Mouse (Mus musculus) limb, embryonic 15.5 days (tissue): ENCODE measurements around the gene Naaladl1. TPM values are rescaled to one million over a fixed set of nuclear protein-coding genes. Genes with fewer than 3 reads are reported as not detected.

Experiments used
- ATAC-seq: fragments of 200-750 bp; cut with Nextera tagmentation; 2 replicates; pipeline ENCODE4 v1.8.0; 2017; ENCODE audit warnings: low read depth, moderate TSS enrichment; ENCODE audit not compliant: insufficient number of reproducible peaks, low FRiP score, low TSS enrichment
- H3K27ac ChIP-seq: fragments of 300-500 bp; sonication (generic); 2 replicates; pipeline ENCODE4 v1.5.1; 2015; ENCODE audit warnings: moderate library complexity, mild to moderate bottlenecking, inconsistent platforms
- H3K27me3 ChIP-seq: fragments of 300-500 bp; sonication (generic); 2 replicates; pipeline ENCODE4 v1.6.1; 2015; ENCODE audit warnings: inconsistent platforms
- H3K36me3 ChIP-seq: fragments of 300-500 bp; sonication (generic); 2 replicates; pipeline ENCODE4 v1.6.1; 2015; ENCODE audit warnings: inconsistent platforms
- H3K4me1 ChIP-seq: fragments of 300-500 bp; sonication (generic); 2 replicates; pipeline ENCODE4 v1.6.1; 2015; ENCODE audit warnings: inconsistent platforms
- H3K4me2 ChIP-seq: fragments of 300-500 bp; sonication (generic); 2 replicates; pipeline ENCODE4 v1.6.1; 2015; ENCODE audit warnings: mild to moderate bottlenecking, inconsistent platforms
- H3K4me3 ChIP-seq: fragments of 300-500 bp; sonication (generic); 2 replicates; pipeline ENCODE4 v1.5.1; 2015; ENCODE audit warnings: mild to moderate bottlenecking, inconsistent platforms
- H3K9ac ChIP-seq: fragments of 300-500 bp; sonication (generic); 2 replicates; pipeline ENCODE4 v1.6.1; 2015; ENCODE audit warnings: inconsistent platforms
- H3K9me3 ChIP-seq: fragments of 300-500 bp; sonication (generic); 2 replicates; pipeline ENCODE4 v1.6.1; 2016; ENCODE audit warnings: inconsistent platforms
- WGBS: fragments of 180-500 bp; shearing (Covaris S2); methylation state at CpG from one replicate; pipeline ENCODE4 v1.1.7; 2015; 5-methylcytosine and 5-hydroxymethylcytosine counted together
- polyA plus RNA-seq: library from polyadenylated mRNA; unstranded; fragments of >200 nt; fragmentation: Nextera tagmentation; extraction: Ambion mirVana; gene quantifications from 2 replicates; pipeline ENCODE4 v1.2.1, GENCODE M21; 2015

Gene Naaladl1
- polyA plus RNA-seq, 1 experiment from 2014 or later = 0.28 TPM

DNA sequence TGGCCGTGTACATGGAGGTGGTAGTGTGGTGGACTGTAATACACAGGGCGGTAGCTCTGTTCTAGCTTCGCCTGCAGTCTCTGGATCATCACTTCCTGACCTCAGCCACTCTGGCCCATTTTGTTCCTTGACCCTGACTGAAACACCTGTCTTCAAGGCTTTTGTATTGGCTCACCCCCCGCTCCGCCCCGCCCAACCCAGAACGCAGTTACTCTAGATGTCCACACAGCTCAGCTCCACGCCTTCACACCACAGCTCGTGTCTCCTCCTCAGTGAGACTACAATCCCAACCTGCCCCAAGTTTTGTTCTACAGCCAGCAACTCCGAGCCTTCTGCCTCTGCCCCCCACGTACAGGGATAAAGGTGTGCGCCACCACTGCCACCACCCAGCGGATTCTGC is 16.7 kb upstream of the Naaladl1 start:
- 94% methylated on average over 13 of the region's 13 CpGs for WGBS
- Histone ChIP-seq H3K4me2 (no peak overlapping the region), H3K36me3 (peaks cover 55% of the 10 kb centered on the region), H3K4me3 (no peak overlapping the region), H3K9ac (no peak overlapping the region), H3K4me1 (peaks cover 16% of the 10 kb centered on the region), H3K27me3 (no peaks in the 10 kb centered on the region), H3K9me3 (no peaks in the 10 kb centered on the region), H3K27ac (no peak overlapping the region)
- no peak for ATAC-seq

DNA sequence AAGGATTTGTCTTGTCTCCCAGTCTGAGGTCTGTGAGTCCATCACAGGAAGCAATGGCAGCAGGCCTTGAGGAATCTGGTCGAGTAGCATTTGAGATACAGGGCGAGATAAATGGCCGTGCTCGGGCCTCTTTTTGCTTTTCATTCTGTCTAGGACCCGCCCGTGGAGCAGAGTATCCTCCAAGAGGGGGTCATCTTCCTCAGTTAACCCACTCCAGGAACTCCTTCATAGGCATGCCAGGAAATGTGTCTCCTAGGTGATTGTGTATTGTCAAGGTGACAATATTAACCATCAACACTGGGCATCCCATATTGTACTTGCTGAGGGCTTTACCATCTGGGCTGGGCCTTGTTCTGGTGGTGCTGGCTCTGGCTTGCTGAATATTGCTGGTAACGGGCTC is 11.5 kb upstream of the Naaladl1 start, which contains the start of gene AC131692.1:
Gene AC131692.1, plus strand, starts transcription at position 301 of the 400 bp plus-strand sequence.
- WGBS = 91% methylated on average over 7 of the region's 7 CpGs
- Histone ChIP-seq H3K4me3 (no peak within 1 kb of the TSS), H3K9me3 (no peaks in the 10 kb centered on the region), H3K4me2 (no peak within 1 kb of the TSS), H3K27me3 (no peaks in the 10 kb centered on the region), H3K27ac (no peak within 1 kb of the TSS), H3K36me3 (peaks cover 57% of the 10 kb centered on the region), H3K4me1 (no peaks in the 10 kb centered on the region), H3K9ac (no peak within 1 kb of the TSS)
- ATAC-seq = no peak

DNA sequence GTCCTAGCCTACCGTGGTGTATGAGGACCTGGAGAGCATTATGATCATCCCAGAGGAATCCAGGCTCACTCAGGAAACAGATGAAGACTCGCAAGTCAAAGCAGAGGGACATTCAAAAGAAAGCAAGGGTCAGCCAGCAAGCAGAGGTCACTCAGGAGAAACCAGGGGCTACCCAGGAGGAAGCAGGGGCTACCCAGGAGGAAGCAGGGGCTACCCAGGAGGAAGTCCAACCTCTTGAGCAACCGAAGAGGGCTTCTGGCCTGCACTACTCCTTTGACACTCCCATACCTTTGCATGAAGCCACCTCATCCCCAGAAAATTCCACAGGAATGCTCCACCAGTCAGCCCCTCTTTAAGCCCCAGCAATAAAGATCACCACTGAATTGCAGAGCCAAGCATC is 7.7 kb upstream of the Naaladl1 start:
- WGBS = 86% methylated on average over 3 of the region's 3 CpGs
- no peak overlapping the region for H3K27ac ChIP-seq
- peaks cover 23% of the 10 kb centered on the region for H3K36me3 ChIP-seq

DNA sequence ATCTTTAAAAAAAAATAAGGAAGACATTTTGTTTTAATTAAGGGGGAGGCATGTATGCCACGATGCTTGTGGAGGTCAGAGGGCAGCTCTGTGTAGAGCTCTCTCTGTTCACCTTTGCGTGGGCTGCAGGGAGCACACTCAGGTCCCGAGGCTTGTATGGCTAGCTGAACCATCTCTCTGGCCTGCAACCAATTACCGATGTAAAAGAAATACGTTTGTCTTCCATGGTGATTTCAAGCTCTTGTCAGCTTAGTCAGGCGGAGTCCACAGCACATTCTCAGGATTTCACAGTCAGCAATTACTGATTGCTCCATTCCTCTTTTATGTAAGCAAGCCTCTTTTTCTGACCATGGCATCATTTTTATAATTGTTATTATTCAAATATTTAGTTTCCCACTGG is 4.4 kb upstream of the Naaladl1 start:
- Histone ChIP-seq H3K9ac (no peak overlapping the region), H3K4me2 (no peak overlapping the region), H3K27ac (no peak overlapping the region), H3K4me1 (no peaks in the 10 kb centered on the region), H3K9me3 (no peaks in the 10 kb centered on the region), H3K36me3 (no peaks in the 10 kb centered on the region), H3K4me3 (no peak overlapping the region), H3K27me3 (no peaks in the 10 kb centered on the region)
- ATAC-seq = no peak
- 35% methylated on average over 6 of the region's 6 CpGs for WGBS

More for the DNA sequence above, 7.7 kb upstream of the Naaladl1 start:
- Histone ChIP-seq H3K9me3 (no peaks in the 10 kb centered on the region), H3K27me3 (no peaks in the 10 kb centered on the region), H3K4me2 (no peak overlapping the region), H3K4me3 (no peak overlapping the region), H3K9ac (no peak overlapping the region), H3K4me1 (no peaks in the 10 kb centered on the region)
- no peak for ATAC-seq

DNA sequence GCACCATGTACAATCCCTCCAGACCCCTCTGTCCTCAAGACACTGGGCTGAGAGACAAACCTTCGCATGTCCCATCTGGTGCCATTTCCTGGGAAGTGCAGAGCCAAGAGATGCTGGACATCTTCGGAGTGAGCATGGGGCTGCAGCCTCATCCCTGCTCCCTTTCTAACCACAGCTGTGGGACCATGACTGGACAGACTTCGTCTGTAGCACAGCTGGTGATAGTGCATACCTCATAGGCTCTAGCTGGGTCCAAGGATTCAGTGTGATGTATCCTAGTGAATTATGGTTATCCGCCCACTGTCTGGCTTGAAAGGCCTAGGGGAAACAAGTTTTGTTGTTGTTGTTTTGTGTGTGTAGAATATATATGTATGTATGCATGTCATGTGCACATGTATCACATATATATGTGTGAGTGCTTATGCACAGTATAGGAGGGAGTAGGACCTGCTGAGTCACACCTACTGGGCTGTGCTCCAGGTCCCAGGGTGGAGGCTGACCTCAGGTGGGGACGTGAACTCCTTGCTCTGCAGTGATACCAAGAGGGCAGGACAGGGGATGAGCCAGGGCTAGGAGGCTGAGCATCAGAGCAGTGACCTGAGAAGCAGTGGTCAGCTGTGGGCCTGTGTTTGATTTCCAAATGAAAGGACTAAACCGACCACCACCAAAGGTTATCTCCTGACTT is 3.3 kb upstream of the Naaladl1 start:
- Histone ChIP-seq H3K27ac (no peak overlapping the region), H3K9me3 (no peaks in the 10 kb centered on the region), H3K4me1 (no peaks in the 10 kb centered on the region), H3K27me3 (no peaks in the 10 kb centered on the region), H3K9ac (no peak overlapping the region), H3K36me3 (no peaks in the 10 kb centered on the region), H3K4me3 (no peak overlapping the region), H3K4me2 (no peak overlapping the region)
- no peak for ATAC-seq
- 76% methylated on average over 6 of the region's 6 CpGs for WGBS

DNA sequence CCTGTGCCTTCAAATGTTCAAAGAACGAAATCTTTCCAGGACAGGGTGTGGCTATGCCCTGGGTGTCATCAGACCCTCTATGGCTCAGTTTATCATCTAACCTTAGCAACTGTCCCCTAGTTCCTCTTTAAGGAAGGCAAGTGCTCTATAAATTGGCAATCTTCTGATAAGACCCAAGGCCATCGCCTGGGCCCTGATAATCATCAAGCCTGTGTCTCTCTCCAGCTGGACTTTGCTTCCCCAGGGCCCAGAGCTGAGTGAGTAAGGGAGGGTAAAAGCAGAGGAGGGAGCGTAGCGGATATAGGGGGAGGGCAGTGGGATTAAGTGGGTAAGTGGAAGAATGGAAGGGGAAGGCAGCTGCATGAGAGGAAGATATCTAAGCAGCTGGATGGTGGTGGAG is 1.1 kb upstream of the Naaladl1 start:
- no peak overlapping the region for H3K27ac ChIP-seq

DNA sequence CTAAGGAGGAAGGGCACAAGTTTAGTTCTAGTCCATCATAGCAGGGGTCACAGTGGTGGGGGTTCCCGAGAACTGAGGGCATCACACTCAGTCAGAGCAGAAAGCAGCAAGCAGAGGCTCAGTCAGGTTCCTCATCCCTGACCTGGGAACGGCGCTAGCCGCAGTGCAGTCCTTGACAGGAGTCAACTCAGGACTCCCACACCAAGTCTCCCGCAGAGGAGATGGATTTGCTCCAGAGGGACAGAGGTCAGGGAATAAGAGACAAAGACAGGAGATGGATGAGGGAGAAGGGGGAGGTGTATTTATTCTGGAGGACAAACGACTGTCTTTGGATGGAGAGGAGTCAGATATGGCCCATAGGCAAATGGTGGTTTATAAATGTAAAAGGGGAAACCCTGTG is 7.5 kb downstream of the Naaladl1 start:
- 70% methylated on average over 6 of the region's 6 CpGs for WGBS

More for the DNA sequence above, 1.1 kb upstream of the Naaladl1 start:
- WGBS = 83% methylated on average over 4 of the region's 4 CpGs
- ATAC-seq = no peak
- no peak overlapping the region for H3K4me2 ChIP-seq
- no peak overlapping the region for H3K9ac ChIP-seq
- no peaks in the 10 kb centered on the region for H3K4me1 ChIP-seq
- no peaks in the 10 kb centered on the region for H3K9me3 ChIP-seq
- no peaks in the 10 kb centered on the region for H3K27me3 ChIP-seq
- H3K4me3 ChIP-seq = no peak overlapping the region
- H3K36me3 ChIP-seq = no peaks in the 10 kb centered on the region

DNA sequence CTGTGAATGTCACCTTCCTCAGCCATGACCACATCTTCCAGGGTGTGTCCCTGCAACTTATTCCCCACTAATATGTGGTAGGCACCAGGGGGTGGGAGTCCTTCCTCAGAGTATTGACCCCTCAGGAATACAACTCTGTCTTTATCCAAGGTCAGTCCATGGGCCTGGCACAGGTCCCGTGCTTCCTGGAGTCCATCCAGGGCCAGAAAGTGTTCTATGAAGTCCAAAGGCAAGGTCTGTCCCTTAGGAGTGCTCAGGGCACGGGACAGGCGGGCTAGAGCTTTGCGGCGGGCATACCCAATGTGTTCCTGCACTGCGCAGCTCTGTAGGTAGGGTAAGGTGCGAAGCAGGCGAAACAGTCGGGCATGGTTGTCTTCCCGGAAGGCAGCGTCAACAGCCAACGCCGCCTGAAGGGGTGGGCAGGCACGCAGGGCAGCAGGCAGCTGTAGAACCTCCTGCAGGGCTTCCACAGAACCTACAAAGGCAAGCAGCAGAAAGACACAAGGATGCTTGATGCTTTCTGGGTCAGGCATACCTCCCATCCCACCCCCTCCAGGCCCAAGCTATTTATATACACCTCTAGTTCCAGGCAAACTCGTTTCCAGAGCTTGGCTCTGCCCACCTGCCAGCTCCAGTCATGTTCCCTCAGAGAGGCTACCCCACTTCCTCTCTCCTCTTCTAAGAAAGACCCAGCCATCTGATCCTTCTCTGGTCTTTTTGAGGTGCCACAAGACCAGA is 10.7 kb downstream of the Naaladl1 start:
- H3K4me1 ChIP-seq = peaks cover 21% of the 10 kb centered on the region
- H3K4me2 ChIP-seq = peak overlapping the region; percentile 74; the same call in 1 of the 2 replicates
- H3K36me3 ChIP-seq = peaks cover 48% of the 10 kb centered on the region
- no peak overlapping the region for H3K27ac ChIP-seq
- H3K4me3 ChIP-seq = peak overlapping the region; percentile 66; the same call in 1 of the 2 replicates
- 88% methylated on average over 15 of the region's 15 CpGs for WGBS
- H3K9me3 ChIP-seq = no peaks in the 10 kb centered on the region
- no peak for ATAC-seq
- H3K9ac ChIP-seq = no peak overlapping the region
- no peaks in the 10 kb centered on the region for H3K27me3 ChIP-seq

More for the DNA sequence above, 7.5 kb downstream of the Naaladl1 start:
- ATAC-seq = no peak
- Histone ChIP-seq H3K27me3 (no peaks in the 10 kb centered on the region), H3K4me1 (peaks cover 16% of the 10 kb centered on the region), H3K9me3 (no peaks in the 10 kb centered on the region), H3K27ac (no peak overlapping the region), H3K4me2 (no peak overlapping the region), H3K4me3 (no peak overlapping the region), H3K36me3 (peaks cover 41% of the 10 kb centered on the region), H3K9ac (no peak overlapping the region)

DNA sequence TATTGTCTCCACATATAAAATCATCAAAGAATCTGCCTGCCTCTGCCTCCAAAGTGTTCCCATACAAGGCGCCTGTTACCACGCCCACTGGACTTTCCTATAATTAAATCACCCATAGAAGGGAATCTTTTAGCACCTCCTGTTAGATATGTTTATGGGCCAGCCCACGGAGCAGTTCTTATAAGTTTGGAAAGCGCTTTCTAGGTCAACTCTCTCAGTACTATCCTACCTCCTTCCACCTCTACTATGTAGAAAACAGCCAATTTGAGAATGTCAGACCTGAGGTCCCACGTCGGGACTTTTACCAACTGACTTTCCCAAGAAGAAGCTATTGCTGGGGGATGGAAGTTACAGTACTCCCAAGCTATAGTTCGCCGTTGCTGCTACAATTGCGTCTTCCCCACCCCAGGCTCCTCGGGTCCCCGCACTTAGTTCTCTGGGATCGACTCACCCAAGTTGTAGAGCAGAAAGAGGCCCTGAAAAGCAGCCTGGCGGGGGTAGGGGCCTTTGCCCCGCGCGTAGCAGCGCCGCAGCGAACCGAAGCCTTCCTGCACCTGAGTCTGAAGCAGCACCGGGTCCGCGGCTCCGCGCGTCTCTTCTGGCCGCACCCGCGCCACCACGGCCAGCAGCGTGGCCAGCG is 11.9 kb downstream of the Naaladl1 start:
- Histone ChIP-seq H3K27ac (peak overlapping the region; percentile 95), H3K4me3 (peak overlapping the region; percentile 66), H3K27me3 (no peaks in the 10 kb centered on the region), H3K4me2 (peak overlapping the region; percentile 74), H3K4me1 (peaks cover 23% of the 10 kb centered on the region), H3K36me3 (peaks cover 46% of the 10 kb centered on the region), H3K9me3 (no peaks in the 10 kb centered on the region), H3K9ac (peak overlapping the region; percentile 67)
- WGBS = 4% methylated on average over 32 of the region's 32 CpGs
- no peak for ATAC-seq

DNA sequence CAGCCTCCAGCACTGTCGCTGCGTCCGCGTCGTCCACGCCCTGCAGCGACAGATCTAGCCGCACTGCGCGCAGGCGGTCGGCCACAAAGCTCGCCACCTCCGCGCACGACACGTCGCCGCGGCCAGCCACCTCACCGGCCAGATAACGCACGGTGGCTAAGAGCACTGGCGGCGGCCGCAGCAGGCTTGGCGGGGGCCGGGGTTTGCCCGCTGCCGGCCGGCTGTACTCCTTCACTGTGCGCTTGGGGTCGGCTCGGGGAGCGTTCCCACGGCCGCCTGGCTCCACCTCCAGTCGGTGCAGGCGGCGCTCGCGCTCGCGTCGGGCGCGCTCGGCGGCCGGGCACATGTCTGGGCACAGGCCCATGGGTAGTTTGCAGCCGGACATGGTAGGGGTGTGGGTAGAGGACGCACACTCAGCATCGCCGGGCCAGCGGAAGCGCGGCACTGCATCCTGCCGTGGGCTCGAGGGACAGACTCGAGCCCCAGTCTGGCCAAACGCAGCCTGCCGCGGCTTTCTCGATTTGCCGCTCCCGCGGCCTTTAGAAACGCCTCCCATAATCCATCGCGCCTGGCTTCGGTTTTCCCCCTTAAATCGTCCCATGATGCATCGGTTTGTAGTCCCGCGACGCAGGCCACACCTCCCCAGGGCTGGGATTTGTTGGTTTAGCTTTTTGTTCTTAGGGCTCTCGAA is 12.5 kb downstream of the Naaladl1 start, which contains the start of gene Sac3d1:
Gene Sac3d1, minus strand, starts transcription at position 665 of the 691 bp plus-strand sequence.
- no peaks in the 10 kb centered on the region for H3K9me3 ChIP-seq
- peak within 1 kb of the TSS; percentile 66 for H3K4me3 ChIP-seq
- peaks cover 23% of the 10 kb centered on the region for H3K4me1 ChIP-seq
- H3K4me2 ChIP-seq = peak within 1 kb of the TSS; percentile 74
- peak within 1 kb of the TSS; percentile 95 for H3K27ac ChIP-seq
- H3K9ac ChIP-seq = peak within 1 kb of the TSS; percentile 67
- WGBS = under 1% methylated on average over 77 of the region's 77 CpGs
- peak; percentile 79 for ATAC-seq
- H3K27me3 ChIP-seq = no peaks in the 10 kb centered on the region
- H3K36me3 ChIP-seq = peaks cover 42% of the 10 kb centered on the region

DNA sequence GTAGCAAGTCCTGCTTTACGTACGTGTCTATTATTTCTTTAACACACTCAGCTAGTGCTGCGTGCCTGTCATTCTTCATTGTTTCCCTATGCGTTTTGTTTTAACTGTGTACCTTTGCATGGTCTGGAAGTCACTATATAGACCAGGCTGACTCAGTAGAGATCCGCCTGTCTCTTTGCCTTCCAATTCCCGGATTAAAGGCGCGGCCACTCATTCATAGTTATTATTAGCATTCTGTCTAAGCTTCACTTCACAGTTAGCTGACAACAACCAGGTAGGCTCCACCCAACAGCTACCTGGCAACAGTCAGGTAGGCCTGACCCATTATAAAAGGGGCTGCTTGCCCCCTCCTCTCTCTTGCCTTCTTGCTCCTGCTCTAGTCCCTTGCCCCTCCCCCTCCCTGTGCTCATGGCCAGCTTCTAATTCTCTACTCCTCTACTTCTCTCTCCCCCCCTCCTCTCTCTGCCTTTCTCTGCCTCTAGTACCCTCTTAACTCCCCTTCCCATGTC is 13.1 kb downstream of the Naaladl1 start:
- peaks cover 23% of the 10 kb centered on the region for H3K4me1 ChIP-seq
- H3K27me3 ChIP-seq = no peaks in the 10 kb centered on the region
- peak overlapping the region; percentile 67 for H3K9ac ChIP-seq
- ATAC-seq = no peak
- WGBS = 2% methylated on average over 8 of the region's 8 CpGs
- peaks cover 40% of the 10 kb centered on the region for H3K36me3 ChIP-seq
- peak overlapping the region; percentile 74 for H3K4me2 ChIP-seq
- no peaks in the 10 kb centered on the region for H3K9me3 ChIP-seq
- H3K27ac ChIP-seq = peak overlapping the region; percentile 95
- peak overlapping the region; percentile 66 for H3K4me3 ChIP-seq
